Mouse (Mus musculus): ENCODE data around the gene Myh3.

DNA sequence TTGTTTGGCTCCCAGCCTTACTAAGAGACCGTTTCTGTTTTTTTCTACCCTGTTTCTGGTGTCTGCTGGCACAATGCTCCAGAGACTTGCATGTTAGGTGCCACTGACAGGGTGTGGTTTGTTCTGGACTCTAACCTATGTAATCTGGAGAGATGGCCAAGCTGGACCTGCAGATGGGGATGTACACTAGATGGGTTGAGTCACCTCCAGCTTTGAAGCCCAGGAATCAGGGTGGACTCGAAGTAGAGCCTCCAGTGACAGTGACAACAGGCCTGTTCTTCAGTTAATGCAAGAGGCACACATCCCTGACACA lies 46.5 kb upstream of the Myh3 start:
- no peak for TF ChIP-seq POLR2A (IDR thresholded peaks at IDR 0.05; ENCODE audit: borderline replicate concordance, control insufficient read depth, low read depth, low read length)
- TF ChIP-seq CTCF (IDR thresholded peaks at IDR 0.05; ENCODE audit: control insufficient read depth, insufficient read depth, low read length), result no peak
